Mouse (Mus musculus): ENCODE data around the gene Rasal2. TPM values are rescaled to one million over a fixed set of nuclear protein-coding genes. Genes with fewer than 3 reads are reported as not detected.
A peak's percentile ranks its signal among the peaks of the same experiment; 100 is the strongest.

Gene Rasal2
- polyA plus RNA-seq, 1 experiment from 2014 or later: 9.3 TPM

- no peak overlapping the region for H3K27ac ChIP-seq (ENCODE audit: low read depth, low read length)
- WGBS: 56% methylated on average over 9 of the region's 9 CpGs
- H3K9me3 ChIP-seq (ENCODE audit: control insufficient read depth, low read length): no peaks in the 10 kb centered on the region
- peaks cover 6% of the 10 kb centered on the region; the same call in 1 of the 2 replicates for H3K36me3 ChIP-seq (ENCODE audit: control insufficient read depth, insufficient read depth, low read length)
- no peak overlapping the region for H3K4me3 ChIP-seq (ENCODE audit: low read length)
- 0 out of 2 replicates have a peak, but pooled peaks cover 6% of the 10 kb centered on the region for H3K4me1 ChIP-seq (ENCODE audit: control insufficient read depth, insufficient read depth, low read length)
- H3K4me2 ChIP-seq (replicated peaks; ENCODE audit: low read depth, low read length): no peak overlapping the region
- no peak for ATAC-seq (ENCODE audit: low FRiP score, low TSS enrichment)
- H3K27me3 ChIP-seq (ENCODE audit: control insufficient read depth, insufficient read depth, low read length): no peaks in the 10 kb centered on the region
- no peak overlapping the region for H3K9ac ChIP-seq (ENCODE audit: low read depth, low read length)
Measured at GRCm38 (mm10) chr1:157178988-157179764, 233.2 kb downstream of the Rasal2 start.

GRCm38 (mm10) chr1:157169292-157169691 lies 243.1 kb downstream of the Rasal2 start:
- no peak overlapping the region for H3K4me2 ChIP-seq (replicated peaks; ENCODE audit: low read depth, low read length)
- no peaks in the 10 kb centered on the region for H3K36me3 ChIP-seq (ENCODE audit: control insufficient read depth, insufficient read depth, low read length)
- no peak for ATAC-seq (ENCODE audit: low FRiP score, low TSS enrichment)
- H3K27ac ChIP-seq (ENCODE audit: low read depth, low read length): no peak overlapping the region
- 89% methylated on average over 8 of the region's 8 CpGs for whole genome bisulfite sequencing
- H3K27me3 ChIP-seq (ENCODE audit: control insufficient read depth, insufficient read depth, low read length): no peaks in the 10 kb centered on the region
- no peaks in the 10 kb centered on the region for H3K4me1 ChIP-seq (ENCODE audit: control insufficient read depth, insufficient read depth, low read length)
- H3K9me3 ChIP-seq (ENCODE audit: control insufficient read depth, low read length): no peaks in the 10 kb centered on the region
- H3K9ac ChIP-seq (ENCODE audit: low read depth, low read length): no peak overlapping the region
- H3K4me3 ChIP-seq (ENCODE audit: low read length): no peak overlapping the region

- H3K9me3 ChIP-seq (ENCODE audit: control insufficient read depth, low read length): no peaks in the 10 kb centered on the region
- H3K4me2 ChIP-seq (replicated peaks; ENCODE audit: low read depth, low read length): no peak overlapping the region
- WGBS: 94% methylated on average over 7 of the region's 7 CpGs
- no peak overlapping the region for H3K27ac ChIP-seq (ENCODE audit: low read depth, low read length)
- no peak overlapping the region for H3K9ac ChIP-seq (ENCODE audit: low read depth, low read length)
- no peaks in the 10 kb centered on the region for H3K4me1 ChIP-seq (ENCODE audit: control insufficient read depth, insufficient read depth, low read length)
- H3K4me3 ChIP-seq (ENCODE audit: low read length): no peak overlapping the region
- no peak for ATAC-seq (ENCODE audit: low FRiP score, low TSS enrichment)
- H3K36me3 ChIP-seq (ENCODE audit: control insufficient read depth, insufficient read depth, low read length): no peaks in the 10 kb centered on the region
- no peaks in the 10 kb centered on the region for H3K27me3 ChIP-seq (ENCODE audit: control insufficient read depth, insufficient read depth, low read length)
Measured at GRCm38 (mm10) chr1:157168891-157169290, 243.5 kb downstream of the Rasal2 start.

GRCm38 (mm10) chr1:157153781-157154180 lies 258.6 kb downstream of the Rasal2 start:
- ATAC-seq (ENCODE audit: low FRiP score, low TSS enrichment): no peak
- H3K9me3 ChIP-seq (ENCODE audit: control insufficient read depth, low read length): no peaks in the 10 kb centered on the region
- no peaks in the 10 kb centered on the region for H3K4me1 ChIP-seq (ENCODE audit: control insufficient read depth, insufficient read depth, low read length)
- no peak overlapping the region for H3K27ac ChIP-seq (ENCODE audit: low read depth, low read length)
- no peaks in the 10 kb centered on the region for H3K27me3 ChIP-seq (ENCODE audit: control insufficient read depth, insufficient read depth, low read length)
- H3K4me2 ChIP-seq (replicated peaks; ENCODE audit: low read depth, low read length): no peak overlapping the region
- H3K4me3 ChIP-seq (ENCODE audit: low read length): no peak overlapping the region
- peaks cover 12% of the 10 kb centered on the region for H3K36me3 ChIP-seq (ENCODE audit: control insufficient read depth, insufficient read depth, low read length)
- no peak overlapping the region for H3K9ac ChIP-seq (ENCODE audit: low read depth, low read length)

- Histone ChIP-seq H3K9me3 (ENCODE audit: control insufficient read depth, low read length) (no peaks in the 10 kb centered on the region), H3K9ac (ENCODE audit: low read depth, low read length) (no peak overlapping the region), H3K4me1 (ENCODE audit: control insufficient read depth, insufficient read depth, low read length) (no peaks in the 10 kb centered on the region), H3K27ac (ENCODE audit: low read depth, low read length) (no peak overlapping the region), H3K4me3 (ENCODE audit: low read length) (no peak overlapping the region), H3K27me3 (ENCODE audit: control insufficient read depth, insufficient read depth, low read length) (no peaks in the 10 kb centered on the region), H3K36me3 (ENCODE audit: control insufficient read depth, insufficient read depth, low read length) (no peaks in the 10 kb centered on the region), H3K4me2 (replicated peaks; ENCODE audit: low read depth, low read length) (no peak overlapping the region)
- ATAC-seq (ENCODE audit: low FRiP score, low TSS enrichment): no peak
- WGBS: 64% methylated on average over 1 of the region's 1 CpGs
Measured at GRCm38 (mm10) chr1:157150107-157150506, 262.3 kb downstream of the Rasal2 start.

GRCm38 (mm10) chr1:157144621-157145020 lies 267.8 kb downstream of the Rasal2 start:
- Histone ChIP-seq H3K27ac (ENCODE audit: low read depth, low read length) (no peak overlapping the region), H3K9me3 (ENCODE audit: control insufficient read depth, low read length) (no peaks in the 10 kb centered on the region), H3K27me3 (ENCODE audit: control insufficient read depth, insufficient read depth, low read length) (no peaks in the 10 kb centered on the region), H3K9ac (ENCODE audit: low read depth, low read length) (no peak overlapping the region), H3K36me3 (ENCODE audit: control insufficient read depth, insufficient read depth, low read length) (no peaks in the 10 kb centered on the region), H3K4me2 (replicated peaks; ENCODE audit: low read depth, low read length) (no peak overlapping the region), H3K4me3 (ENCODE audit: low read length) (no peak overlapping the region), H3K4me1 (ENCODE audit: control insufficient read depth, insufficient read depth, low read length) (no peaks in the 10 kb centered on the region)
- no peak for ATAC-seq (ENCODE audit: low FRiP score, low TSS enrichment)
- WGBS: 91% methylated on average over 3 of the region's 3 CpGs

GRCm38 (mm10) chr1:157143326-157143932 lies 269.0 kb downstream of the Rasal2 start:
- no peak overlapping the region for H3K9ac ChIP-seq (ENCODE audit: low read depth, low read length)
- no peaks in the 10 kb centered on the region for H3K4me1 ChIP-seq (ENCODE audit: control insufficient read depth, insufficient read depth, low read length)
- no peaks in the 10 kb centered on the region for H3K9me3 ChIP-seq (ENCODE audit: control insufficient read depth, low read length)
- ATAC-seq (ENCODE audit: low FRiP score, low TSS enrichment): peak; percentile 93
- no peak overlapping the region; the same call in 1 of the 2 replicates for H3K27ac ChIP-seq (ENCODE audit: low read depth, low read length)
- WGBS: 8% methylated on average over 7 of the region's 7 CpGs
- no peak overlapping the region for H3K4me3 ChIP-seq (ENCODE audit: low read length)
- H3K36me3 ChIP-seq (ENCODE audit: control insufficient read depth, insufficient read depth, low read length): no peaks in the 10 kb centered on the region
- no peaks in the 10 kb centered on the region for H3K27me3 ChIP-seq (ENCODE audit: control insufficient read depth, insufficient read depth, low read length)
- no peak overlapping the region for H3K4me2 ChIP-seq (replicated peaks; ENCODE audit: low read depth, low read length)

- Histone ChIP-seq H3K27me3 (ENCODE audit: control insufficient read depth, insufficient read depth, low read length) (no peaks in the 10 kb centered on the region), H3K36me3 (ENCODE audit: control insufficient read depth, insufficient read depth, low read length) (no peaks in the 10 kb centered on the region)
- no peak for ATAC-seq (ENCODE audit: low FRiP score, low TSS enrichment)
Measured at GRCm38 (mm10) chr1:157141014-157141413, 271.4 kb downstream of the Rasal2 start.

GRCm38 (mm10) chr1:157137854-157138241 lies 274.5 kb downstream of the Rasal2 start:
- WGBS: 76% methylated on average over 1 of the region's 1 CpGs
- Histone ChIP-seq H3K9me3 (ENCODE audit: control insufficient read depth, low read length) (no peaks in the 10 kb centered on the region), H3K27ac (ENCODE audit: low read depth, low read length) (no peak overlapping the region), H3K4me2 (replicated peaks; ENCODE audit: low read depth, low read length) (no peak overlapping the region), H3K27me3 (ENCODE audit: control insufficient read depth, insufficient read depth, low read length) (no peaks in the 10 kb centered on the region), H3K4me3 (ENCODE audit: low read length) (no peak overlapping the region), H3K4me1 (ENCODE audit: control insufficient read depth, insufficient read depth, low read length) (no peaks in the 10 kb centered on the region), H3K36me3 (ENCODE audit: control insufficient read depth, insufficient read depth, low read length) (no peaks in the 10 kb centered on the region), H3K9ac (ENCODE audit: low read depth, low read length) (no peak overlapping the region)
- no peak for ATAC-seq (ENCODE audit: low FRiP score, low TSS enrichment)

More at GRCm38 (mm10) chr1:157141014-157141413, 271.4 kb downstream of the Rasal2 start:
- no peak overlapping the region for H3K9ac ChIP-seq (ENCODE audit: low read depth, low read length)
- no peak overlapping the region for H3K4me2 ChIP-seq (replicated peaks; ENCODE audit: low read depth, low read length)
- 93% methylated on average over 3 of the region's 3 CpGs for WGBS
- H3K27ac ChIP-seq (ENCODE audit: low read depth, low read length): no peak overlapping the region
- no peak overlapping the region for H3K4me3 ChIP-seq (ENCODE audit: low read length)
- H3K4me1 ChIP-seq (ENCODE audit: control insufficient read depth, insufficient read depth, low read length): no peaks in the 10 kb centered on the region
- no peaks in the 10 kb centered on the region for H3K9me3 ChIP-seq (ENCODE audit: control insufficient read depth, low read length)
